Mouse (Mus musculus): ENCODE data around the gene Fstl5. TPM values are rescaled to one million over a fixed set of nuclear protein-coding genes. Genes with fewer than 3 reads are reported as not detected.

The Fstl5 gene
- polyA plus RNA-seq, 1 experiment = 0.15 TPM

GRCm38 (mm10) chr3:76147846-76148245 is 73.8 kb downstream of the Fstl5 start:
- H3K27me3 ChIP-seq (ENCODE audit: control insufficient read depth, insufficient read depth, low read length) = no peaks in the 10 kb centered on the region
- 90% methylated on average over 11 of the region's 11 CpGs for WGBS
- H3K4me1 ChIP-seq (replicated peaks; ENCODE audit: control insufficient read depth, insufficient read depth, low read length) = no peaks in the 10 kb centered on the region
- DNase-seq = no peak
- no peak for TF ChIP-seq CTCF (IDR thresholded peaks at IDR 0.05; ENCODE audit: borderline replicate concordance, control insufficient read depth, extremely low read depth, insufficient read depth, low read length, poor library complexity)
- TF ChIP-seq POLR2A (IDR thresholded peaks at IDR 0.05; ENCODE audit: control insufficient read depth, extremely low read depth, insufficient read depth, low read length, poor library complexity) = no peak
- H3K36me3 ChIP-seq (ENCODE audit: control insufficient read depth, insufficient read depth, low read length) = no peaks in the 10 kb centered on the region
- H3K4me3 ChIP-seq (ENCODE audit: control insufficient read depth, insufficient read depth, low read length) = no peak overlapping the region
- H3K27ac ChIP-seq (ENCODE audit: control insufficient read depth, insufficient read depth, low read length) = no peak overlapping the region

GRCm38 (mm10) chr3:76238834-76239233 is 164.8 kb downstream of the Fstl5 start:
- H3K4me1 ChIP-seq (replicated peaks; ENCODE audit: control insufficient read depth, insufficient read depth, low read length) = no peaks in the 10 kb centered on the region
- no peak for DNase-seq
- 97% methylated on average over 2 of the region's 2 CpGs for WGBS

GRCm38 (mm10) chr3:76251385-76251784 is 177.3 kb downstream of the Fstl5 start:
- Histone ChIP-seq H3K27ac (ENCODE audit: control insufficient read depth, insufficient read depth, low read length) (no peak overlapping the region), H3K4me3 (ENCODE audit: control insufficient read depth, insufficient read depth, low read length) (no peak overlapping the region), H3K4me1 (replicated peaks; ENCODE audit: control insufficient read depth, insufficient read depth, low read length) (no peaks in the 10 kb centered on the region), H3K27me3 (ENCODE audit: control insufficient read depth, insufficient read depth, low read length) (no peaks in the 10 kb centered on the region), H3K36me3 (ENCODE audit: control insufficient read depth, insufficient read depth, low read length) (no peaks in the 10 kb centered on the region)
- WGBS = 76% methylated on average over 1 of the region's 1 CpGs
- no peak for DNase-seq
- TF ChIP-seq CTCF (IDR thresholded peaks at IDR 0.05; ENCODE audit: borderline replicate concordance, control insufficient read depth, extremely low read depth, insufficient read depth, low read length, poor library complexity) (no peak), POLR2A (IDR thresholded peaks at IDR 0.05; ENCODE audit: control insufficient read depth, extremely low read depth, insufficient read depth, low read length, poor library complexity) (no peak)

More at GRCm38 (mm10) chr3:76238834-76239233, 164.8 kb downstream of the Fstl5 start:
- Histone ChIP-seq H3K27me3 (ENCODE audit: control insufficient read depth, insufficient read depth, low read length) (no peaks in the 10 kb centered on the region), H3K36me3 (ENCODE audit: control insufficient read depth, insufficient read depth, low read length) (no peaks in the 10 kb centered on the region), H3K27ac (ENCODE audit: control insufficient read depth, insufficient read depth, low read length) (no peak overlapping the region), H3K4me3 (ENCODE audit: control insufficient read depth, insufficient read depth, low read length) (no peak overlapping the region)
- TF ChIP-seq CTCF (IDR thresholded peaks at IDR 0.05; ENCODE audit: borderline replicate concordance, control insufficient read depth, extremely low read depth, insufficient read depth, low read length, poor library complexity) = no peak
- TF ChIP-seq POLR2A (IDR thresholded peaks at IDR 0.05; ENCODE audit: control insufficient read depth, extremely low read depth, insufficient read depth, low read length, poor library complexity) = no peak

- H3K4me3 ChIP-seq (ENCODE audit: control insufficient read depth, insufficient read depth, low read length) = no peak overlapping the region
- no peak overlapping the region for H3K27ac ChIP-seq (ENCODE audit: control insufficient read depth, insufficient read depth, low read length)
- H3K4me1 ChIP-seq (replicated peaks; ENCODE audit: control insufficient read depth, insufficient read depth, low read length) = no peaks in the 10 kb centered on the region
- TF ChIP-seq POLR2A (IDR thresholded peaks at IDR 0.05; ENCODE audit: control insufficient read depth, extremely low read depth, insufficient read depth, low read length, poor library complexity) = no peak
- TF ChIP-seq CTCF (IDR thresholded peaks at IDR 0.05; ENCODE audit: borderline replicate concordance, control insufficient read depth, extremely low read depth, insufficient read depth, low read length, poor library complexity) = no peak
- no peaks in the 10 kb centered on the region for H3K27me3 ChIP-seq (ENCODE audit: control insufficient read depth, insufficient read depth, low read length)
- DNase-seq = no peak
- 48% methylated on average over 1 of the region's 1 CpGs for WGBS
- no peaks in the 10 kb centered on the region for H3K36me3 ChIP-seq (ENCODE audit: control insufficient read depth, insufficient read depth, low read length)
These were observed 218.9 kb downstream of the Fstl5 start for GRCm38 (mm10) chr3:76292993-76293392.

GRCm38 (mm10) chr3:76294394-76294793 is 220.3 kb downstream of the Fstl5 start:
- no peak overlapping the region for H3K4me3 ChIP-seq (ENCODE audit: control insufficient read depth, insufficient read depth, low read length)
- TF ChIP-seq CTCF (IDR thresholded peaks at IDR 0.05; ENCODE audit: borderline replicate concordance, control insufficient read depth, extremely low read depth, insufficient read depth, low read length, poor library complexity) (no peak), POLR2A (IDR thresholded peaks at IDR 0.05; ENCODE audit: control insufficient read depth, extremely low read depth, insufficient read depth, low read length, poor library complexity) (no peak)
- no peak overlapping the region for H3K27ac ChIP-seq (ENCODE audit: control insufficient read depth, insufficient read depth, low read length)
- no peaks in the 10 kb centered on the region for H3K36me3 ChIP-seq (ENCODE audit: control insufficient read depth, insufficient read depth, low read length)
- no peak for DNase-seq
- no peaks in the 10 kb centered on the region for H3K27me3 ChIP-seq (ENCODE audit: control insufficient read depth, insufficient read depth, low read length)
- 61% methylated on average over 1 of the region's 1 CpGs for WGBS
- no peaks in the 10 kb centered on the region for H3K4me1 ChIP-seq (replicated peaks; ENCODE audit: control insufficient read depth, insufficient read depth, low read length)

GRCm38 (mm10) chr3:76301026-76301773 is 227.1 kb downstream of the Fstl5 start:
- Histone ChIP-seq H3K27me3 (ENCODE audit: control insufficient read depth, insufficient read depth, low read length) (no peaks in the 10 kb centered on the region), H3K27ac (ENCODE audit: control insufficient read depth, insufficient read depth, low read length) (no peak overlapping the region), H3K4me1 (replicated peaks; ENCODE audit: control insufficient read depth, insufficient read depth, low read length) (no peaks in the 10 kb centered on the region), H3K4me3 (ENCODE audit: control insufficient read depth, insufficient read depth, low read length) (no peak overlapping the region), H3K36me3 (ENCODE audit: control insufficient read depth, insufficient read depth, low read length) (no peaks in the 10 kb centered on the region)
- no peak for DNase-seq
- WGBS = 95% methylated on average over 2 of the region's 2 CpGs
- no peak for TF ChIP-seq POLR2A (IDR thresholded peaks at IDR 0.05; ENCODE audit: control insufficient read depth, extremely low read depth, insufficient read depth, low read length, poor library complexity)
- no peak for TF ChIP-seq CTCF (IDR thresholded peaks at IDR 0.05; ENCODE audit: borderline replicate concordance, control insufficient read depth, extremely low read depth, insufficient read depth, low read length, poor library complexity)
